Mouse (Mus musculus) heart, postnatal 36 days (tissue): ENCODE measurements around the gene Dcaf10. TPM values are rescaled to one million over a fixed set of nuclear protein-coding genes. Genes with fewer than 3 reads are reported as not detected.
A peak's percentile ranks its signal among the peaks of the same experiment; 100 is the strongest.

Source experiments
- DNase-seq, 2 experiments: peaks; one replicate each; pipeline ENCODE4 v3.0.0; 2021 to 2022
- intact Hi-C: fragments of 180-260 bp; cut with DNase I; formaldehyde crosslinking; loops from one replicate; pipeline ENCODE4 v1.15.1; 2025
- microRNA-seq, 2 experiments: library from miRNA; unstranded; fragments of <30 nt; microRNA quantifications; one replicate each; pipeline ENCODE4 v1.2.0; 2021; ENCODE audit warnings: borderline number of aligned reads in 2 of 2
- total RNA-seq, 2 experiments: library from RNA; stranded (reverse); gene quantifications; 2 replicates each; pipeline ENCODE4 v1.2.3; 2021

Dcaf10 gene
- total RNA-seq, 2 experiments from 2014 or later = 13.8 to 14.9 TPM

DNA sequence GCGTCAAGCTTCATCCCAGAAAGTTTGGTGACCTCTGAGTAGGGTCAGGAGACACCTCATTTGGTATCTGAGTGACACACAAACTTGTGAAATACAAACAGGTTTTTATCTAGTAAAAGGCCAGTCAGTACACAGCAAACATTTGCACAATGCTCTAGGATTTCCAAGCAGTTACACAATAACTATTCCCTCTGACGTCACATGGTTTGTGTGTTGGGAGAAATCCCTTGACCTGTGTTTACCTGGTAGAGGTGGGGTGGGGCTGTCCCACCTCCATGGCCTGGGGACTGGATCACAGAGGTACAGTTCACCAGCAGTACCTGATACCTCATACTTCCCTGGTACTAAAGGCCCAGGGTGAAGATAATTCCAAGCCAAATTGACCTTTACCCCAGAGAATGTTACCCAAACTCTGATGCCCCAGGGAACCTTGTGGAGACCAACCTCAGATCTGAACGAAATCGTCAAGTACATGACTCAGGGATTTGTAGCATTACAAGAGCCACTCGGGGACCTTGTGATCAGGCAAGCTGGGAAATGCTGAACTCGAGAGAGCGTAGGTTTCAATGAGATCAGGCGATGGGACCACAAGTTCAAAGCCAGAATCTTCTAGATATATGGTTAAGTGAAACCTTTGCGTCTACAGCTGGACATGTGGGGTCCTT lies 71.9 kb downstream of the Dcaf10 start:
- intact Hi-C loops = no loop called here
- no peak for DNase-seq

GRCm38 (mm10) chr4:45416314-45416713 lies 74.4 kb downstream of the Dcaf10 start:
- no peak for DNase-seq
- intact Hi-C loops = loop anchor here (2.0 to 5.0 kb wide), 2 partner anchors 188 to 441 kb away; no protein-coding TSS in a partner anchor

- peak; percentile 62 to 73 for DNase-seq
- intact Hi-C loops = loop anchor here (1.0 to 5.0 kb wide), 3 partner anchors 194 to 439 kb away; no protein-coding TSS in a partner anchor
Observed at GRCm38 (mm10) chr4:45418229-45418950, 76.5 kb downstream of the Dcaf10 start.

- DNase-seq = no peak
- intact Hi-C loops = loop anchor here (1.0 to 5.0 kb wide), 2 partner anchors 109 to 438 kb away; no protein-coding TSS in a partner anchor
Observed at GRCm38 (mm10) chr4:45419051-45419450, 77.2 kb downstream of the Dcaf10 start.

DNA sequence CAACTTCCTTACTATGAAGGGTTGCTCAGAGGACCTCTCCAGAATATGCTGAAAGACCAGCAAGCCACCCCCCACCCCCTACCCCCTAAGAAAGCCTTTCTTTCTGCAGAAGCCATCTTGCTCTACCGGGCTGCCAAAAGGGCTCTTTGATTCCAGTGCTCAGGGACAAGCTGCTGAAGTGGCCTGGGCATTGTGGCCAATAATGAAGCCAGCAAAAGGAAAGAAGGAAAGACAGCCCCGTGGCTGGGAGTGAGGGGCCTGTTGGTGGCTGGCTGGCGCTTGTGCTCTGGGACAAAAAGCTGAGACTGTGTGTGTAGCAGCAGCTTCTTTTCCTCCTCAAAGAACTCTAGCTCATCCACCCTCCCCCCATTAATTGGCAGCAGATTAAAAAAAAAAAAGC lies 78.8 kb downstream of the Dcaf10 start:
- DNase-seq = no peak
- intact Hi-C loops = no loop called here

DNA sequence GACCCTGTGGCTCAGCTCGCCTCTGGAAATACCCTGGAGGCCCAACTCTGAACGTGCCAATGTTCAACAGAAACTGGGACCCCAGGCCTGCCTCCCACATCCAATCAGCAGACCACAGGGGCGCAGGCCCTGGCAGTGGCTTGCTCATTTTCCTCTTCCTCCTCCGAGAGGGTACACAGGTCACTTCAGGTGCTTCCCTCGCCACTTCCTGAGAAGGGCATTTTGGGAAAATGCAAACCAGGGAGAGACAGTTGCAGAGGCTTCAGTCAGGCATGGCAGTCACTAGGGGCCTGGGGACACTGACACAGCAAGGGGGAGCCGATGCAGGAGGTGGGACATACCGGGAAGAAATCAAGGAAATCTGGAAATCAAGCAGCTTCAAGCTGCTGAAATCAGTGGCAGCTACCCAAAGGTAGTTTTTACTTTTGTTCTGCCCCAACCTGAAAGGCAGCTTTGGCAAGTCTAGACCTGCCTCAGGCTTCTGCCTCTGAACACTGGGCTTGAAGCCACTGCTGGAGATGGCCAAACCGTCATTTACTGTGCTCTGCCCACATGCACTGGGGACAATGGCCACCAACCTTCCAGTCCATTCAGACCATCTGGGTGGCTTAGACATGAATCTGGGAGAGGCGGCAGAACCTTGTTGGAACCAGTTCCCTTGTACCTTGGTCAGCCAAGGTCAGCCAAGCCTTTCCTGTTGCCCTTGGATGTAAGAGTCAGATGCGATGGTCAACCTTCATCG lies 79.8 kb downstream of the Dcaf10 start:
- intact Hi-C loops = no loop called here
- DNase-seq = no peak

DNA sequence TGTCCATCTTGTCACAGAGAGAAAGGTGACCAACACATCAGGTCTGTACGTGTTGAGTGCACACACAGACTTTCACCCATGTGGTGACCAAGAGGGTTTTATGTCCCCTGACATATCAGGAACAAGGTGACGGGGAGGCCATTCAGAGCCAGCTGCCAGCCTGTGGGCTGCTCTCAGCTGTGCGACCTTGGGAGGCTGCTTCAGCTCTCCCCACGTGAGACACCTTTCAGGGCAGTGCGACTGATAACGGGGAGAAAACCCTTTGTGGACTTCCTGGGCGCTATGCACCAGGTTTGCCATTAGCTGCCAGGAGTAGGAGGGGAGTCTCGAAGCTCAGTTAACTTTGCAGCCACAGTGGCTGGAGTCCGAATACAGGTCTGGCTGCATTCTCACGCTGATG lies 80.7 kb downstream of the Dcaf10 start:
- intact Hi-C loops = no loop called here
- no peak for DNase-seq

DNA sequence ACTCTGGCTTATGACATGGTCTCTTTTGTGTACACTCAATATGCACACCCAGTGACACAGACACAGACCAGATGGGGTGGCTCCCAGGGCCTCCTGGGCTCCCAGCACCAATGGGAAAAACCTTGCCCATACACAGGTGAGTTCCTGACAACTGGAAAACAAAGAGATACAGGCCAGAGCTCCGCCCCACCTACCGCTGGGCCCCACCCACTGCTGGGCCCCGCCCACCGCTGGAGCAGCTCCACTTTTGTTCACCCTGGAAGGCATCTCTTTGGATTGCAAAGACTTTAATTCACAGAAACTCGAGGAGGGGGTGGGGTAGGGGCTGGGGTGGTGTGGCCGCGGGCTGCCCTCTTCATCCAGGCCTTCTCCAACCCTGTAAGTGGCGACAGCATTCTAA lies 81.5 kb downstream of the Dcaf10 start:
- no peak for DNase-seq
- intact Hi-C loops = no loop called here

DNA sequence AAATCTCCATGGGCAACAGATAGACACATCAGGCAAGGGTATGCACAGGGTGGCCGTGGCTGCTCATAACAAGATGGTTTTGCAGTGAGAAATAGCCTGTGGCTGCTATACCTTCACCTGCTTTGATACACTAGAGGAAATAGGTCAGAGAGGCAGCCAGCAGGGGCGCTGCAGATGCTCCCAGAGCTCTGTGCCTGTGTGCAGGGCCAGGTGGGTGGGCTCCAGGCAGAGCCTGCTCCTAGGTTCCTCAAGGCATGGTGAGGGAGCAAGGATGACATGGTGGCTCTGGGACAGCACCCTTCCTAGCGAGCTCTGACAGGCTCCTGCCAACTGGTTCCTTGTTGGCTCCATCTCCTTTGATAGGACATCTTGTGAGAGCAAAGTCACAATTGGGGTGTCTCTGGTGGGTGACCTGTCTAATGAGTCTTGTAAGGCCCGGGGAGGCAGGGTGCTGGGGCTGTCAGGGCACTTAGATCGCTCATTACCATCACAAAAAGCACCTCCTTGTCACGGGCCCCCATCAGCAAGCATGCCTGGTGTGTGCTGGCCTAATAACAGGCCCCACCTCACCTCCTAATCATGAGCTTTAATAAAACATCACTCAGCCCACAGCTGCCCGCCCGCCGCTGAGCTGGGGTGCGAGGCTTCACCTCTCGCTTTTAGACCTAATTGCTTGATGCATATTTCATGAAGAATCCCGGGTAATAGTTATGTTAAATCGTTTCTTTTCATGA lies 85.0 kb downstream of the Dcaf10 start:
- intact Hi-C loops = no loop called here
- DNase-seq = no peak

Small RNA genes lying within 50 kb of the gene (microRNA-seq; reads per million reads assigned to microRNA genes)
- gene Gm25692 = 0 reads per million in 2 experiments

Other genes starting within 250 kb of the Dcaf10 start
- gene Tomm5, start 234.0 kb upstream of the Dcaf10 start, total RNA-seq = 100 to 1,000 TPM; 211 to 244 TPM
- gene Frmpd1, start 157.2 kb upstream of the Dcaf10 start, total RNA-seq = under 1 TPM; 0.22 to 0.67 TPM
- gene Trmt10b, start 45.0 kb upstream of the Dcaf10 start, total RNA-seq = 1 to 10 TPM; 5.1 to 5.2 TPM
- gene Exosc3, start 631 bp downstream of the Dcaf10 start, total RNA-seq = 10 to 100 TPM; 12.4 to 14.8 TPM
- gene Slc25a51, start 66.7 kb downstream of the Dcaf10 start, total RNA-seq = 100 to 1,000 TPM; 107 to 111 TPM
- 10 to 100 TPM; 24.2 to 40.9 TPM for gene Shb, start 190.4 kb downstream of the Dcaf10 start, total RNA-seq